Mouse (Mus musculus) neural tube, embryonic 12.5 days (tissue): ENCODE measurements around the gene Rbfox1. TPM values are rescaled to one million over a fixed set of nuclear protein-coding genes. Genes with fewer than 3 reads are reported as not detected.
A peak's percentile ranks its signal among the peaks of the same experiment; 100 is the strongest.

Source experiments
- ATAC-seq: fragments of 200-750 bp; cut with Nextera tagmentation; 2 replicates; pipeline ENCODE4 v1.8.0; 2017; ENCODE audit warnings: low read depth, mild to moderate bottlenecking, moderate TSS enrichment, moderate library complexity; ENCODE audit not compliant: low FRiP score
- H3K27ac ChIP-seq: fragments of 300-500 bp; sonication (generic); 2 replicates; pipeline ENCODE4 v1.5.1; 2016
- H3K27me3 ChIP-seq: fragments of 300-500 bp; sonication (generic); replicated peaks from 2 replicates; pipeline ENCODE4 v1.6.1; 2016; ENCODE audit warnings: mild to moderate bottlenecking
- H3K36me3 ChIP-seq: fragments of 300-500 bp; sonication (generic); 2 replicates; pipeline ENCODE4 v1.6.1; 2016; ENCODE audit warnings: mild to moderate bottlenecking
- H3K4me1 ChIP-seq: fragments of 300-500 bp; sonication (generic); 2 replicates; pipeline ENCODE4 v1.6.1; 2016
- H3K4me2 ChIP-seq: fragments of 300-500 bp; sonication (generic); replicated peaks from 2 replicates; pipeline ENCODE4 v1.6.1; 2016; ENCODE audit warnings: mild to moderate bottlenecking
- H3K4me3 ChIP-seq: fragments of 300-500 bp; sonication (generic); 2 replicates; pipeline ENCODE4 v1.5.1; 2016
- H3K9ac ChIP-seq: fragments of 300-500 bp; sonication (generic); 2 replicates; pipeline ENCODE4 v1.6.1; 2016; ENCODE audit warnings: mild to moderate bottlenecking
- H3K9me3 ChIP-seq: fragments of 300-500 bp; sonication (generic); 2 replicates; pipeline ENCODE4 v1.6.1; 2016; ENCODE audit warnings: mild to moderate bottlenecking
- WGBS: fragments of 180-500 bp; shearing (Covaris S2); methylation state at CpG from one replicate; pipeline ENCODE4 v1.1.7; 2016; 5-methylcytosine and 5-hydroxymethylcytosine counted together
- polyA plus RNA-seq: library from polyadenylated mRNA; unstranded; fragments of >200 nt; fragmentation: Nextera tagmentation; extraction: Ambion mirVana; gene quantifications from 2 replicates; pipeline ENCODE4 v1.2.1, GENCODE M21; 2016

Rbfox1 gene
- polyA plus RNA-seq, 1 experiment from 2014 or later = 80.2 TPM

- H3K27ac ChIP-seq = no peak overlapping the region
- no peaks in the 10 kb centered on the region for H3K9me3 ChIP-seq
- peaks cover 11% of the 10 kb centered on the region for H3K4me1 ChIP-seq
- H3K36me3 ChIP-seq = no peaks in the 10 kb centered on the region
- WGBS = 40% methylated on average over 15 of the region's 15 CpGs
- no peak overlapping the region for H3K4me3 ChIP-seq
- no peak overlapping the region for H3K9ac ChIP-seq
- no peaks in the 10 kb centered on the region for H3K27me3 ChIP-seq
- 0 out of 2 replicates have a peak overlapping the region, but pooled peaks have one; percentile 27 for H3K4me2 ChIP-seq
- ATAC-seq = peak; percentile 77
Observed at GRCm38 (mm10) chr16:6839299-6839995, 954.3 kb downstream of the Rbfox1 start.

GRCm38 (mm10) chr16:6840007-6840406 is 954.9 kb downstream of the Rbfox1 start:
- Histone ChIP-seq H3K4me1 (peaks cover 8% of the 10 kb centered on the region), H3K4me3 (no peak overlapping the region), H3K36me3 (no peaks in the 10 kb centered on the region), H3K9ac (peak overlapping the region; percentile 17; the same call in 1 of the 2 replicates), H3K4me2 (0 out of 2 replicates have a peak overlapping the region, but pooled peaks have one; percentile 27), H3K27me3 (no peaks in the 10 kb centered on the region), H3K9me3 (no peaks in the 10 kb centered on the region), H3K27ac (no peak overlapping the region)
- ATAC-seq = no peak
- 69% methylated on average over 3 of the region's 3 CpGs for WGBS

DNA sequence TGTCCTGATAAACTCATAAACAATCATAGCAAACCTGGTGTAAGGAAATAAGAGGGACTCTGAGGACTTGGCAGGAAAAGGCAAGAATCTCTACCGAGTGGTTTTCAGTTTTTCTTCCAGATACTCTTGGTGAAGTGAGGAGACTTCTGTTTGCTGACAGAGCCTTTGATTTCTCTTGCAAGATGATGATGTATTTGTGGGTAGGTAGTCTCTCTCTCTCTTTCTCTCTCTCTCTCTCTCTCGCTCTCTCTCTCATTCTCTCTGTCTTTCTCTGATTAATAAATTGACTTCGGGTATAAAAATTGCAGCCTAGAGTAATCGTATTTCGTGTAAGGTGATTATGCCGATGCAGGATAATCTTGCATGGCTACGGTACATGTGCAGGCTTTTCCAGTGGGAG is 955.3 kb downstream of the Rbfox1 start:
- Histone ChIP-seq H3K9ac (no peak overlapping the region), H3K4me2 (peak overlapping the region; percentile 27; the same call in 1 of the 2 replicates), H3K27me3 (no peaks in the 10 kb centered on the region), H3K27ac (no peak overlapping the region), H3K4me1 (peaks cover 6% of the 10 kb centered on the region; the same call in 1 of the 2 replicates), H3K9me3 (no peaks in the 10 kb centered on the region), H3K36me3 (no peaks in the 10 kb centered on the region), H3K4me3 (no peak overlapping the region)
- ATAC-seq = no peak
- WGBS = 69% methylated on average over 7 of the region's 7 CpGs

GRCm38 (mm10) chr16:6842066-6842785 is 957.1 kb downstream of the Rbfox1 start:
- H3K4me1 ChIP-seq = peaks cover 6% of the 10 kb centered on the region; the same call in 1 of the 2 replicates
- 35% methylated on average over 8 of the region's 8 CpGs for WGBS
- H3K4me2 ChIP-seq = no peak overlapping the region
- no peak for ATAC-seq
- H3K27me3 ChIP-seq = no peaks in the 10 kb centered on the region
- no peak overlapping the region for H3K9ac ChIP-seq
- no peak overlapping the region for H3K4me3 ChIP-seq
- no peak overlapping the region for H3K27ac ChIP-seq
- no peaks in the 10 kb centered on the region for H3K9me3 ChIP-seq
- no peaks in the 10 kb centered on the region for H3K36me3 ChIP-seq

DNA sequence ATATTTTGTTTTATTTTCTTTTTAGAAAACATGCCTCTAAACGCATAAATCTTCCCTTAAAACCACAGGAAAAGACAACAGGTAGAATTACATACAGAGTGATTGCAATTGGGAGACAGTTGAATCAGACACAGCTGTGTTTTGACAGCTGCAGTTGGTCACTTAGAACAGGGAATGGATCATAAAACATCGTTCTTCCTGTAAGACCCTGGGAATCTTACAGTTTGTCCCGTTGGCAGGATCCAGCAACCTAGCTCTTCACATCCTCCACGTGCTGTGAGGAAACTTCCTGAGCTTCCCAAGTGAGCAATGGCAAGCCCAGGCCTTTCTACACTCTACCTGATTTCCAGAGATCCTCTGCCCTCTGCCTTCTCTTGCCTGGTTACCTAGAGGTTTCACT is 959.5 kb downstream of the Rbfox1 start:
- Histone ChIP-seq H3K27me3 (no peaks in the 10 kb centered on the region), H3K4me2 (no peak overlapping the region), H3K9ac (no peak overlapping the region), H3K4me1 (peaks cover 6% of the 10 kb centered on the region; the same call in 1 of the 2 replicates), H3K4me3 (no peak overlapping the region), H3K36me3 (no peaks in the 10 kb centered on the region), H3K27ac (no peak overlapping the region), H3K9me3 (no peaks in the 10 kb centered on the region)
- ATAC-seq = no peak
- 65% methylated on average over 4 of the region's 4 CpGs for WGBS

DNA sequence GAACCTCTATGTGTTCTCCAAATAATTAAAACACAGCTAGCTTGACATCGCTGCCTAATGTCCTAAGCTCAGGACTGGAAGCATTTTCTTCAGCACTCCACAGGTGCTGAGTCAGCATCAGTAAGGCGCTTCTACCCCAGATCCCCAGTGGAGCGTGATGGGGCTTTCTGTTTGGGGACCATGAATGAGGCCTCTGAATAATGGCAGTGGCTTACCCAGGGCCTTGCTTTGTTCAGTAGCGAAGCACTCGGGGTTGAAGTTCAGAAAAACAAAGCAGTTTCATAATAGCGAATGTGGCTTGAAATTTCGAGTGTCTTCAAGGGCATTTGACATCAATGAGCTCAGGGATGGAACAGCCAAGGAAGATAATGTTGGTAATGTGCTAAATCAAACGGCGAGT is 966.2 kb downstream of the Rbfox1 start:
- 27% methylated on average over 9 of the region's 9 CpGs for WGBS
- no peaks in the 10 kb centered on the region for H3K9me3 ChIP-seq
- H3K27me3 ChIP-seq = no peaks in the 10 kb centered on the region
- ATAC-seq = no peak
- H3K36me3 ChIP-seq = no peaks in the 10 kb centered on the region
- no peaks in the 10 kb centered on the region for H3K4me1 ChIP-seq
- H3K4me3 ChIP-seq = no peak overlapping the region
- H3K4me2 ChIP-seq = no peak overlapping the region
- H3K9ac ChIP-seq = no peak overlapping the region
- H3K27ac ChIP-seq = no peak overlapping the region

GRCm38 (mm10) chr16:6853796-6854195 is 968.6 kb downstream of the Rbfox1 start:
- Histone ChIP-seq H3K9me3 (no peaks in the 10 kb centered on the region), H3K36me3 (no peaks in the 10 kb centered on the region), H3K27me3 (no peaks in the 10 kb centered on the region), H3K4me3 (no peak overlapping the region), H3K4me1 (no peaks in the 10 kb centered on the region), H3K9ac (no peak overlapping the region), H3K4me2 (no peak overlapping the region), H3K27ac (no peak overlapping the region)
- no peak for ATAC-seq
- 70% methylated on average over 2 of the region's 2 CpGs for WGBS

- no peak overlapping the region for H3K9ac ChIP-seq
- H3K27ac ChIP-seq = no peak overlapping the region
- H3K4me3 ChIP-seq = no peak overlapping the region
- no peaks in the 10 kb centered on the region for H3K4me1 ChIP-seq
- no peak overlapping the region for H3K4me2 ChIP-seq
- H3K27me3 ChIP-seq = no peaks in the 10 kb centered on the region
- H3K36me3 ChIP-seq = no peaks in the 10 kb centered on the region
- ATAC-seq = no peak
- no peaks in the 10 kb centered on the region for H3K9me3 ChIP-seq
- WGBS = 94% methylated on average over 2 of the region's 2 CpGs
Observed at GRCm38 (mm10) chr16:6861656-6862055, 976.5 kb downstream of the Rbfox1 start.

- Histone ChIP-seq H3K4me2 (peak overlapping the region; percentile 38), H3K9me3 (no peaks in the 10 kb centered on the region), H3K4me3 (no peak overlapping the region), H3K27ac (0 out of 2 replicates have a peak overlapping the region, but pooled peaks have one; percentile 62), H3K4me1 (peaks cover 28% of the 10 kb centered on the region), H3K27me3 (no peaks in the 10 kb centered on the region), H3K36me3 (no peaks in the 10 kb centered on the region), H3K9ac (no peak overlapping the region)
- whole genome bisulfite sequencing = 17% methylated on average over 12 of the region's 12 CpGs
- peak; percentile 56; the same call in 1 of the 2 replicates for ATAC-seq
Observed at GRCm38 (mm10) chr16:6882683-6883430, 997.7 kb downstream of the Rbfox1 start.

DNA sequence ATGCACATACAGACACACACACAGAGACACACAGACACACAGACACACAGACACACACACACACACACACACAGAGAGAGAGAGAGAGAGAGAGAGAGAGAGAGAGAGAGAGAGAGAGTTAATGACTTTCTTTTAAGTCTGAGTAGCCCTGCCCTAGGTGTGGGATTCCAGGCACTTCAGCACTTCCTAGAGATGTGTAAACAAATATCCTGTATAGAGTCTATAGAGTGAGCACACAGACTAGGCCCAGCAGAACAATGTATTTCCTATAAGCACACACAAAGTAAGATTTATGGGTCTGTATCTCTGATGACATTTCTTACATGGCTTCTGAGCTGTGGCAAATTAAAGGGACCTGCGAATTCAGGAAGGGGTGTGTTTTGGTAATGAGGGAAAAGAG is 998.6 kb downstream of the Rbfox1 start:
- peaks cover 28% of the 10 kb centered on the region for H3K4me1 ChIP-seq
- WGBS = 49% methylated on average over 1 of the region's 1 CpGs
- no peak overlapping the region for H3K9ac ChIP-seq
- no peak overlapping the region for H3K4me2 ChIP-seq
- H3K36me3 ChIP-seq = no peaks in the 10 kb centered on the region
- no peaks in the 10 kb centered on the region for H3K9me3 ChIP-seq
- H3K27me3 ChIP-seq = no peaks in the 10 kb centered on the region
- no peak overlapping the region for H3K4me3 ChIP-seq
- ATAC-seq = no peak
- no peak overlapping the region for H3K27ac ChIP-seq

DNA sequence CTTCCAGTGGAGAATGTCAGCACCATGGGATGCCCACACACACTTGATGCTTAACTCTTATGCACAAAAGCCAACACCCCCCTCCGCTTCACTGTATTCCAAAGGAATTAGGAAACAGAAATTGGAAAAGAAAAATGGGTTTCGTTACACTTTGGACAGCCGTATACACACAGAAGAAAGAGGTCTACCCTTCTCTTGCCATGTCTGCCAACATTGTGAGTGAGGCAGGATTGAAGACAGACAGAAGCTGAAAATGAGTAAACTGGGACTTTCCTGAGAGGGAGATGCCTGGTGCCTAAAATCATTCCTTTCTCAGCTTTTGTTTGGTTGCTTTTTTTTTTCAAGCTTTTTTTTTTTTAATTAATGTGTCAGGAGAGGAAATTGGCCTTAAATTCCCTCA is 1000.5 kb downstream of the Rbfox1 start:
- Histone ChIP-seq H3K27me3 (no peaks in the 10 kb centered on the region), H3K36me3 (no peaks in the 10 kb centered on the region), H3K4me1 (peaks cover 28% of the 10 kb centered on the region), H3K4me2 (no peak overlapping the region), H3K4me3 (no peak overlapping the region), H3K9ac (no peak overlapping the region), H3K9me3 (no peaks in the 10 kb centered on the region), H3K27ac (no peak overlapping the region)
- no peak for ATAC-seq
- 62% methylated on average over 3 of the region's 3 CpGs for WGBS

DNA sequence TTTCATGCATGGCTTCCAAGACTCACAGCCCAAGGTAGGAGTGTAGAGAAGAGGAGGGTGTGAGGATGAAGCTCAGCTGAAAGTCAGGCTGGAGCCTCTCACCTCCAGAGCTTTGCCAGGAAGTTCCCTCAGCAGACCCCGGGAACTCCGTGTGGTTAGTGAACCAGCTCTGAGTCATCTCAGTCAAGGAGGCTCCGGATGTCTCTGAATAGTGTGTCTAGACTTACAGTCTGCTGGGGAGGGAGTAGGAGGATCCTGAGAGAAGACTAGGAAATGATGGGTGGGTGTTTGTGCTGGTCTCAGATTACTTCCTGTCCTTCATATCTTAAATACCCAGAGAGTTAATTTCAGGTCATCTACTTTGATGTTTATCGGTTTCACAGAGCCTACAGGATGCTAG is 1004.1 kb downstream of the Rbfox1 start:
- no peak for ATAC-seq
- no peak overlapping the region for H3K4me3 ChIP-seq
- H3K27me3 ChIP-seq = no peaks in the 10 kb centered on the region
- H3K36me3 ChIP-seq = no peaks in the 10 kb centered on the region
- H3K9ac ChIP-seq = no peak overlapping the region
- H3K4me2 ChIP-seq = no peak overlapping the region
- H3K27ac ChIP-seq = no peak overlapping the region
- H3K9me3 ChIP-seq = no peaks in the 10 kb centered on the region
- WGBS = 83% methylated on average over 4 of the region's 4 CpGs
- peaks cover 9% of the 10 kb centered on the region for H3K4me1 ChIP-seq
